Mouse (Mus musculus) MEL (cell line): ENCODE data around the gene Gpx5. TPM values are rescaled to one million over a fixed set of nuclear protein-coding genes. Genes with fewer than 3 reads are reported as not detected.

Experiments used
- DNase-seq: peaks from one replicate; pipeline ENCODE4 v3.0.0; 2011; ENCODE audit warnings: low read depth, low spot score
- H3K27ac ChIP-seq: 2 replicates; pipeline ENCODE4 v1.5.1; 2012; ENCODE audit warnings: low read depth, mild to moderate bottlenecking, control low read depth, low read length, moderate library complexity; ENCODE audit not compliant: control insufficient read depth
- H3K27me3 ChIP-seq, 2 experiments: fragments of 150-350 bp in 1 of 2; sonication (generic) in 1 of 2; 2 replicates each; pipeline ENCODE4 v1.6.1; 2012; ENCODE audit warnings: low read length in 2 of 2, mild to moderate bottlenecking in 2 of 2, improper control_type of control experiment in 1 of 2, moderate library complexity in 1 of 2; ENCODE audit not compliant: insufficient read depth in 2 of 2, control insufficient read depth in 1 of 2
- H3K36me3 ChIP-seq, 2 experiments: 2 replicates each; pipeline ENCODE4 v1.6.1; 2012 to 2014; ENCODE audit warnings: low read length in 2 of 2, improper control_type of control experiment in 1 of 2, inconsistent platforms in 1 of 2, mild to moderate bottlenecking in 1 of 2; ENCODE audit not compliant: insufficient read depth in 2 of 2, control insufficient read depth in 1 of 2
- H3K4me1 ChIP-seq, 2 experiments: fragments of 150-350 bp in 1 of 2; sonication (generic) in 1 of 2; 2 replicates each; pipeline ENCODE4 v1.6.1; 2012; ENCODE audit warnings: low read length in 2 of 2, improper control_type of control experiment in 1 of 2, mild to moderate bottlenecking in 1 of 2; ENCODE audit not compliant: insufficient read depth in 2 of 2, control insufficient read depth in 1 of 2
- H3K4me3 ChIP-seq, 2 experiments: fragments of 150-350 bp in 1 of 2; sonication (generic) in 1 of 2; 2 replicates each; pipeline ENCODE4 v1.5.1; 2012; ENCODE audit warnings: low read depth in 2 of 2, low read length in 2 of 2, mild to moderate bottlenecking in 2 of 2, moderate library complexity in 2 of 2, control low read depth in 1 of 2, improper control_type of control experiment in 1 of 2; ENCODE audit not compliant: control insufficient read depth in 1 of 2, insufficient read depth in 1 of 2
- H3K79me2 ChIP-seq: 2 replicates; pipeline ENCODE4 v1.6.1; 2012; ENCODE audit warnings: mild to moderate bottlenecking, low read length, moderate library complexity; ENCODE audit not compliant: control insufficient read depth, poor library complexity, insufficient read depth
- H3K9ac ChIP-seq: 2 replicates; pipeline ENCODE4 v1.6.1; 2012; ENCODE audit warnings: low read depth, mild to moderate bottlenecking, control low read depth, low read length, moderate library complexity; ENCODE audit not compliant: control insufficient read depth, poor library complexity, severe bottlenecking
- H3K9me3 ChIP-seq: fragments of 150-350 bp; sonication (generic); replicated peaks from 2 replicates; pipeline ENCODE4 v1.6.1; 2012; ENCODE audit warnings: mild to moderate bottlenecking, low read length, improper control_type of control experiment, moderate library complexity; ENCODE audit not compliant: insufficient read depth
- BHLHE40 ChIP-seq: IDR thresholded peaks from 2 replicates; pipeline ENCODE4 v1.6.1; 2012; ENCODE audit warnings: low read depth, mild to moderate bottlenecking, inconsistent platforms, low read length, improper control_type of control experiment, borderline replicate concordance
- CHD1 ChIP-seq: IDR thresholded peaks from 2 replicates; pipeline ENCODE4 v1.6.1; 2012; ENCODE audit warnings: low read depth, mild to moderate bottlenecking, inconsistent platforms, low read length, improper control_type of control experiment
- CTCF ChIP-seq, 3 experiments: IDR thresholded peaks in 2 of 3; conservative IDR thresholded peaks in 1 of 3; 2 replicates each; pipeline ENCODE4 v1.5.1; 2011 to 2012; ENCODE audit warnings: low read length in 3 of 3, low read depth in 2 of 3, mild to moderate bottlenecking in 2 of 3, improper control_type of control experiment in 1 of 3, inconsistent platforms in 1 of 3, mixed read lengths in 1 of 3, moderate library complexity in 1 of 3; ENCODE audit not compliant: control insufficient read depth in 1 of 3, insufficient read depth in 1 of 3, poor library complexity in 1 of 3, severe bottlenecking in 1 of 3
- ELF1 ChIP-seq: IDR thresholded peaks from 2 replicates; pipeline ENCODE4 v1.6.1; 2014; ENCODE audit warnings: low read depth, mild to moderate bottlenecking, inconsistent platforms, low read length, improper control_type of control experiment, moderate library complexity
- EP300 ChIP-seq, 2 experiments: IDR thresholded peaks; 2 replicates each; pipeline ENCODE4 v1.6.1; 2011; ENCODE audit warnings: improper control_type of control experiment in 2 of 2, low read length in 2 of 2, low read depth in 1 of 2, mild to moderate bottlenecking in 1 of 2
- GABPA ChIP-seq: IDR thresholded peaks from 2 replicates; pipeline ENCODE4 v1.6.1; 2012; ENCODE audit warnings: low read depth, mild to moderate bottlenecking, inconsistent platforms, low read length, improper control_type of control experiment, moderate library complexity
- GATA1 ChIP-seq: IDR thresholded peaks from 2 replicates; pipeline ENCODE4 v1.6.1; 2011; ENCODE audit warnings: low read depth, low read length, improper control_type of control experiment
- HCFC1 ChIP-seq: IDR thresholded peaks from 2 replicates; pipeline ENCODE4 v1.6.1; 2012; ENCODE audit warnings: low read depth, mild to moderate bottlenecking, inconsistent platforms, low read length, improper control_type of control experiment, moderate library complexity
- KAT2A ChIP-seq: conservative IDR thresholded peaks from 2 replicates; pipeline ENCODE4 v1.6.1; 2012; ENCODE audit warnings: low read depth, low read length, improper control_type of control experiment, inconsistent platforms
- MAFK ChIP-seq: IDR thresholded peaks from 2 replicates; pipeline ENCODE4 v1.6.1; 2011; ENCODE audit warnings: low read depth, mild to moderate bottlenecking, low read length, improper control_type of control experiment, borderline replicate concordance
- MAX ChIP-seq: IDR thresholded peaks from 2 replicates; pipeline ENCODE4 v1.6.1; 2011; ENCODE audit warnings: low read length, improper control_type of control experiment
- MEF2A ChIP-seq: IDR thresholded peaks from 2 replicates; pipeline ENCODE4 v1.6.1; 2014; ENCODE audit warnings: low read depth, mild to moderate bottlenecking, inconsistent platforms, low read length, improper control_type of control experiment; ENCODE audit not compliant: poor library complexity, insufficient replicate concordance, severe bottlenecking; ENCODE audit errors: extremely low read depth
- NRF1 ChIP-seq: IDR thresholded peaks from 2 replicates; pipeline ENCODE4 v1.6.1; 2014; ENCODE audit warnings: low read depth, mild to moderate bottlenecking, inconsistent platforms, low read length, improper control_type of control experiment, moderate library complexity; ENCODE audit not compliant: poor library complexity, insufficient read depth, severe bottlenecking
- POLR2AphosphoS5 ChIP-seq: IDR thresholded peaks from 2 replicates; pipeline ENCODE4 v1.6.1; 2012; ENCODE audit warnings: low read depth, borderline replicate concordance, mild to moderate bottlenecking, inconsistent platforms, low read length, moderate library complexity, mixed read lengths
- RCOR1 ChIP-seq: IDR thresholded peaks from 2 replicates; pipeline ENCODE4 v1.6.1; 2012; ENCODE audit warnings: low read depth, mild to moderate bottlenecking, inconsistent platforms, low read length, improper control_type of control experiment
- SIN3A ChIP-seq: IDR thresholded peaks from 2 replicates; pipeline ENCODE4 v1.6.1; 2012; ENCODE audit warnings: low read length, improper control_type of control experiment, inconsistent platforms
- TBP ChIP-seq: IDR thresholded peaks from 2 replicates; pipeline ENCODE4 v1.8.0; 2011; ENCODE audit warnings: low read depth, low read length, improper control_type of control experiment
- UBTF ChIP-seq: IDR thresholded peaks from 2 replicates; pipeline ENCODE4 v1.6.1; 2012; ENCODE audit warnings: low read depth, mild to moderate bottlenecking, inconsistent platforms, low read length, improper control_type of control experiment, moderate library complexity, borderline replicate concordance; ENCODE audit not compliant: insufficient read depth
- USF2 ChIP-seq, 2 experiments: IDR thresholded peaks; 2 replicates each; pipeline ENCODE4 v1.6.1; 2011 to 2012; ENCODE audit warnings: improper control_type of control experiment in 2 of 2, low read length in 2 of 2, borderline replicate concordance in 1 of 2, inconsistent platforms in 1 of 2, low read depth in 1 of 2, mild to moderate bottlenecking in 1 of 2; ENCODE audit not compliant: insufficient read depth in 1 of 2
- ZMIZ1 ChIP-seq: IDR thresholded peaks from 2 replicates; pipeline ENCODE4 v1.6.1; 2012; ENCODE audit warnings: low read depth, mild to moderate bottlenecking, inconsistent platforms, low read length, improper control_type of control experiment, moderate library complexity
- ZNF384 ChIP-seq: IDR thresholded peaks from 2 replicates; pipeline ENCODE4 v1.6.1; 2012; ENCODE audit warnings: low read depth, mild to moderate bottlenecking, inconsistent platforms, low read length, improper control_type of control experiment
- polyA plus RNA-seq, 2 experiments: library from polyadenylated mRNA; stranded (reverse) in 1 of 2; unstranded in 1 of 2; fragments of >175 nt in 1 of 2; fragments of >200 nt in 1 of 2; gene quantifications; 2 replicates each; pipeline versions ENCODE4 v1.2.1 to v1.2.4; 2012; ENCODE audit warnings: low replicate concordance in 2 of 2, low read depth in 1 of 2; ENCODE audit not compliant: insufficient read length in 2 of 2, insufficient read depth in 1 of 2, missing spikeins in 1 of 2
- total RNA-seq: library from RNA; depleted of rRNA; stranded (reverse); fragments of 300-350 nt; gene quantifications from 2 replicates; pipeline ENCODE4 v1.2.3, GENCODE M21; 2012

Gpx5 gene
- total and polyA plus RNA-seq, 3 experiments: not detected

DNA sequence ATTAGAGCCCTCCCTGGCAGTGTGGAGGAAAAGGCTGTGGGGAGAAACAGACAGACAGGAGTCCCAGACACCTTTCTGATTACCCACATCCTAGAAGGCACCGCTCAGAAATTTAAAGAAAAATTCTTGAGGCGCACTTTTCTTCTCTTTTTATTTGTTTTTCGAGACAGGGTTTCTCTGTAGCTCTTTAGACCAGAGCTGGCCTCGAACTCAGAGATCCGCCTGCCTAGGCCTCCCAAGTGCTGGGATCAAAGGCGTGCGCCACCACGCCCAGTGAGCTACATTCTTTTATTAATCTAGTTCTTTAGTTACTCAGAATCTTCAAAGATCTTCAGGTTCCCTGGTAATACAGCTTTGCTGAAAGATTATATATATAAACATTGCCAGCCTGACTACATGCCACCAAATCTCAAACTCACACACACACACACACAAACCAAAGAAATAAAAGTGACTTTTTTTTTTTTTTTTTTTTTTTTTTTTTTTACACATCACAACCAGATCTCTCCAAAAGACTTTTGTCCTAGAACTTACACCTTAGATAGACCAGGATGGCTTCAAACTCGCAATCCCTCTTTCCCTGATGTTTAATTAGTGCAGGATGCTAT, 42.4 kb downstream of the Gpx5 start:
- Histone ChIP-seq H3K4me1 (peaks cover 0 to 10% of the 10 kb centered on the region in 2 experiments; a peak in 2 of 4 replicates), H3K36me3 (peaks cover 0 to 9% of the 10 kb centered on the region in 2 experiments; a peak in 2 of 4 replicates), H3K9ac (peak overlapping the region; percentile 54), H3K4me3 (peak overlapping the region; percentile 7 to 48), H3K79me2 (no peaks in the 10 kb centered on the region), H3K9me3 (no peaks in the 10 kb centered on the region), H3K27me3 (no peaks in the 10 kb centered on the region), H3K27ac (no peak overlapping the region)
- TF ChIP-seq EP300 (IDR thresholded peaks at IDR 0.05; ENCODE audit: low read depth in 1 of 2, low read length in 2 of 2): no peak
- no peak for TF ChIP-seq GABPA
- TF ChIP-seq MEF2A: no peak
- peak; percentile 67 for TF ChIP-seq MAFK
- TF ChIP-seq UBTF: no peak
- TF ChIP-seq GATA1: no peak
- TF ChIP-seq NRF1: no peak
- TF ChIP-seq BHLHE40: no peak
- TF ChIP-seq CTCF (IDR thresholded peaks at IDR 0.05 in 2 of 3, conservative IDR thresholded peaks at IDR 0.05 in 1 of 3; ENCODE audit: control insufficient read depth in 1 of 3, insufficient read depth in 1 of 3, low read depth in 2 of 3, low read length in 3 of 3, poor library complexity in 1 of 3, severe bottlenecking in 1 of 3): no peak
- no peak for TF ChIP-seq ELF1
- TF ChIP-seq HCFC1: no peak
- no peak for TF ChIP-seq CHD1
- TF ChIP-seq SIN3A: peak; percentile 59; the same call in 1 of the 2 replicates
- TF ChIP-seq USF2 (IDR thresholded peaks at IDR 0.05; ENCODE audit: borderline replicate concordance in 1 of 2, insufficient read depth in 1 of 2, low read depth in 1 of 2, low read length in 2 of 2): no peak
- no peak for TF ChIP-seq MAX
- no peak for TF ChIP-seq ZMIZ1
- TF ChIP-seq POLR2AphosphoS5: no peak
- peak; percentile 100 for TF ChIP-seq TBP
- TF ChIP-seq ZNF384: peak; percentile 76
- no peak for TF ChIP-seq RCOR1
- no peak for TF ChIP-seq KAT2A
- DNase-seq: peak; percentile 91
